Mouse (Mus musculus) heart, postnatal 0 days (tissue): ENCODE measurements around the gene Nhsl2.

Source experiments
- CTCF ChIP-seq: IDR thresholded peaks from 2 replicates; pipeline ENCODE4 v1.5.1; 2016; ENCODE audit warnings: antibody characterized with exemption, control low read depth, low read depth
- EP300 ChIP-seq: IDR thresholded peaks from 2 replicates; pipeline ENCODE4 v1.6.1; 2016; ENCODE audit warnings: antibody characterized with exemption, low read depth

GRCm38 (mm10) chrX:102035671-102036070 lies 186.5 kb downstream of the Nhsl2 start:
- TF ChIP-seq CTCF (no peak), EP300 (no peak)
